ENCODE assay signal across 26 mouse cellular contexts in the genomic region with DNA sequence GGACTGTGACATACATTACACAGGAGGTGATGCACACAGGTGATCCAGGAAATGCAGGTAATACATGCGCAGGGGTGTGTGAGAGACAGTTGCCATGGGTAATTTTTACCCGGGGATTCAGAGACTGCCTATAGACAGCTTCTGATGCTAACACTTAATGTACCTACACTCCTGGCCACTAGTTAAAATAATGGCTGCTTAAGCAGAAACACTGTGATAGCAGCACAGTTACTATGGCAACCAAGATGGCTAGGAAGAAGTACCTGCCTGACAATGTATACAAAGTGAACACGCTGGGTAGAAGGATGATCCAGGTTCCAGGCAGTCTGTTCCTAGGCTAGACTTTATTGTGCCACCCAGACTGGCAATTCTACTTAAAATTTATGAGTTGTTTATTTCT.
DNase-seq lines count a peak whose midpoint lies in the region; ATAC-seq lines count a peak whose summit lies in the region.
"Had no signal": no experiment of that assay in that cellular context is flagged by ENCODE, and none has a peak within 500 bp of the region (broad histone marks: within the 10 kb centered on the region; RNA-seq: fewer than 3 reads in every experiment).

No protein-coding gene starts in this region.

- H3K9ac ChIP-seq in forebrain, embryonic 15.5 days (replicated peaks) = no peak overlapping the region
- H3K9ac ChIP-seq in neural tube, embryonic 13.5 days = no peak overlapping the region
- no peak overlapping the region for H3K9ac ChIP-seq in midbrain, embryonic 16.5 days (ENCODE audit: low read depth, low read length)
- H3K9ac ChIP-seq: embryonic facial prominence, embryonic 13.5 days; intestine, embryonic 15.5 days; limb, embryonic 15.5 days; liver, embryonic 14.5 days; lung, embryonic 14.5 days; stomach, embryonic 15.5 days had no signal

- no peak overlapping the region for H3K4me3 ChIP-seq in forebrain, embryonic 15.5 days
- H3K4me3 ChIP-seq in forebrain, embryonic 10.5 days = no peak overlapping the region
- no peak overlapping the region for H3K4me3 ChIP-seq in neural tube, embryonic 13.5 days
- H3K4me3 ChIP-seq in midbrain, embryonic 16.5 days (ENCODE audit: low read depth, low read length) = no peak overlapping the region
- H3K4me3 ChIP-seq: embryonic facial prominence, embryonic 13.5 days; erythroblast, embryonic 14.5 days; heart, embryonic 10.5 days; intestine, embryonic 15.5 days; limb, embryonic 15.5 days; stomach, embryonic 15.5 days had no signal

- no peaks in the 10 kb centered on the region for H3K27me3 ChIP-seq in forebrain, embryonic 15.5 days
- H3K27me3 ChIP-seq in forebrain, embryonic 10.5 days (ENCODE audit: poor library complexity, severe bottlenecking) = no peaks in the 10 kb centered on the region
- H3K27me3 ChIP-seq in neural tube, embryonic 13.5 days = no peaks in the 10 kb centered on the region
- H3K27me3 ChIP-seq in midbrain, embryonic 16.5 days (ENCODE audit: control insufficient read depth, insufficient read depth, low read depth, low read length) = no peaks in the 10 kb centered on the region
- H3K27me3 ChIP-seq: embryonic facial prominence, embryonic 13.5 days; intestine, embryonic 15.5 days; limb, embryonic 15.5 days; stomach, embryonic 15.5 days had no signal

- 0 out of 2 replicates have a peak, but pooled peaks have one; percentile 43 for ATAC-seq in forebrain, embryonic 15.5 days (replicated peaks)
- ATAC-seq in neural tube, embryonic 13.5 days (ENCODE audit: low read depth) = peak; percentile 61; the same call in 1 of the 2 replicates
- peak; percentile 88 for ATAC-seq in midbrain, embryonic 16.5 days
- ATAC-seq: CD4-positive, CD25-positive, alpha-beta regulatory T cell, adult 4 months; intestine, embryonic 15.5 days had no signal

- WGBS in forebrain, embryonic 15.5 days = 82% methylated on average over 3 of the region's 3 CpGs
- WGBS in forebrain, embryonic 10.5 days = 94% methylated on average over 3 of the region's 3 CpGs
- WGBS in neural tube, embryonic 13.5 days = 73% methylated on average over 3 of the region's 3 CpGs
- WGBS in midbrain, embryonic 16.5 days = 58% methylated on average over 3 of the region's 3 CpGs

- no peak overlapping the region for H3K27ac ChIP-seq in forebrain, embryonic 15.5 days (replicated peaks)
- no peak overlapping the region for H3K27ac ChIP-seq in forebrain, embryonic 10.5 days
- no peak overlapping the region for H3K27ac ChIP-seq in neural tube, embryonic 13.5 days (replicated peaks)
- peak overlapping the region; percentile 58 for H3K27ac ChIP-seq in midbrain, embryonic 16.5 days (ENCODE audit: low read length)
- H3K27ac ChIP-seq: embryonic facial prominence, embryonic 13.5 days; heart, embryonic 10.5 days; intestine, embryonic 15.5 days; limb, embryonic 15.5 days; liver, embryonic 14.5 days; stomach, embryonic 15.5 days had no signal

- 0 out of 2 replicates have a peak, but pooled peaks cover 8% of the 10 kb centered on the region for H3K4me1 ChIP-seq in forebrain, embryonic 15.5 days
- peaks cover 19% of the 10 kb centered on the region for H3K4me1 ChIP-seq in forebrain, embryonic 10.5 days
- H3K4me1 ChIP-seq in neural tube, embryonic 13.5 days (replicated peaks) = peaks cover 14% of the 10 kb centered on the region
- peaks cover 5% of the 10 kb centered on the region; the same call in 1 of the 2 replicates for H3K4me1 ChIP-seq in midbrain, embryonic 16.5 days (ENCODE audit: control insufficient read depth, insufficient read depth, low read length)
- H3K4me1 ChIP-seq: embryonic facial prominence, embryonic 13.5 days; intestine, embryonic 15.5 days; limb, embryonic 15.5 days; stomach, embryonic 15.5 days had no signal

- no peaks in the 10 kb centered on the region for H3K36me3 ChIP-seq in forebrain, embryonic 15.5 days
- H3K36me3 ChIP-seq in forebrain, embryonic 10.5 days (replicated peaks) = no peaks in the 10 kb centered on the region
- H3K36me3 ChIP-seq in neural tube, embryonic 13.5 days = no peaks in the 10 kb centered on the region
- H3K36me3 ChIP-seq in midbrain, embryonic 16.5 days (ENCODE audit: control insufficient read depth, insufficient read depth, low read length) = no peaks in the 10 kb centered on the region
- H3K36me3 ChIP-seq: embryonic facial prominence, embryonic 13.5 days; heart, embryonic 10.5 days; intestine, embryonic 15.5 days; limb, embryonic 15.5 days; stomach, embryonic 15.5 days had no signal

- no peak for DNase-seq in forebrain, embryonic 10.5 days (ENCODE audit: extremely low spot score, low spot score)
- DNase-seq in neural tube, embryonic 10.5 days (ENCODE audit: extremely low spot score, low spot score) = no peak
- DNase-seq in lung, postnatal 25 days (ENCODE audit: low spot score) = no peak
- DNase-seq in MN1 (ENCODE audit: low spot score) = no peak
- DNase-seq: cerebellum, adult 18-20 months; cerebellum, postnatal 36 days; embryo, embryonic 11 days; gastrocnemius, postnatal 10 days; heart, postnatal 4 days; kidney, adult 8-10 months; kidney, postnatal 10 days; left cerebral cortex, postnatal 4 days; lung, embryonic 14.5 days; lung, postnatal 36 days; thymus, adult 2 months had no signal

- H3K9me3 ChIP-seq in forebrain, embryonic 15.5 days = no peaks in the 10 kb centered on the region
- H3K9me3 ChIP-seq in forebrain, embryonic 10.5 days = no peaks in the 10 kb centered on the region
- H3K9me3 ChIP-seq in neural tube, embryonic 13.5 days = no peaks in the 10 kb centered on the region
- H3K9me3 ChIP-seq in midbrain, embryonic 16.5 days (replicated peaks; ENCODE audit: control insufficient read depth, low read length, poor library complexity, severe bottlenecking) = no peaks in the 10 kb centered on the region
- H3K9me3 ChIP-seq: embryonic facial prominence, embryonic 13.5 days; heart, embryonic 10.5 days; intestine, embryonic 15.5 days; limb, embryonic 15.5 days; stomach, embryonic 15.5 days had no signal

- no peak overlapping the region for H3K4me2 ChIP-seq in forebrain, embryonic 15.5 days (replicated peaks)
- H3K4me2 ChIP-seq in neural tube, embryonic 13.5 days = no peak overlapping the region
- H3K4me2 ChIP-seq in midbrain, embryonic 16.5 days (ENCODE audit: low read length) = no peak overlapping the region
- H3K4me2 ChIP-seq: embryonic facial prominence, embryonic 13.5 days; intestine, embryonic 15.5 days; limb, embryonic 15.5 days; lung, embryonic 14.5 days; stomach, embryonic 15.5 days had no signal
